Mouse (Mus musculus) MEL (cell line): Measurements from ENCODE around the gene Bcas3.
A peak's percentile ranks its signal among the peaks of the same experiment; 100 is the strongest.

Experiments used
- CHD2 ChIP-seq: IDR thresholded peaks from 2 replicates; pipeline ENCODE4 v1.6.1; 2011; ENCODE audit warnings: low read length, improper control_type of control experiment
- CTCF ChIP-seq, 3 experiments: IDR thresholded peaks in 2 of 3; conservative IDR thresholded peaks in 1 of 3; 2 replicates each; pipeline ENCODE4 v1.5.1; 2011 to 2012; ENCODE audit warnings: low read length in 3 of 3, low read depth in 2 of 3, mild to moderate bottlenecking in 2 of 3, improper control_type of control experiment in 1 of 3, inconsistent platforms in 1 of 3, mixed read lengths in 1 of 3, moderate library complexity in 1 of 3; ENCODE audit not compliant: control insufficient read depth in 1 of 3, insufficient read depth in 1 of 3, poor library complexity in 1 of 3, severe bottlenecking in 1 of 3
- EP300 ChIP-seq, 2 experiments: IDR thresholded peaks; 2 replicates each; pipeline ENCODE4 v1.6.1; 2011; ENCODE audit warnings: improper control_type of control experiment in 2 of 2, low read length in 2 of 2, low read depth in 1 of 2, mild to moderate bottlenecking in 1 of 2
- MEF2A ChIP-seq: IDR thresholded peaks from 2 replicates; pipeline ENCODE4 v1.6.1; 2014; ENCODE audit warnings: low read depth, mild to moderate bottlenecking, inconsistent platforms, low read length, improper control_type of control experiment; ENCODE audit not compliant: poor library complexity, insufficient replicate concordance, severe bottlenecking; ENCODE audit errors: extremely low read depth
- NELFE ChIP-seq: IDR thresholded peaks from 2 replicates; pipeline ENCODE4 v1.6.1; 2011; ENCODE audit warnings: low read depth, low read length, improper control_type of control experiment
- NRF1 ChIP-seq: IDR thresholded peaks from 2 replicates; pipeline ENCODE4 v1.6.1; 2014; ENCODE audit warnings: low read depth, mild to moderate bottlenecking, inconsistent platforms, low read length, improper control_type of control experiment, moderate library complexity; ENCODE audit not compliant: poor library complexity, insufficient read depth, severe bottlenecking
- POLR2A ChIP-seq, 2 experiments: IDR thresholded peaks; 2 replicates each; pipeline ENCODE4 v1.6.1; 2011 to 2012; ENCODE audit warnings: low read length in 2 of 2, mild to moderate bottlenecking in 2 of 2, control low read depth in 1 of 2, improper control_type of control experiment in 1 of 2, low read depth in 1 of 2, moderate library complexity in 1 of 2; ENCODE audit not compliant: control insufficient read depth in 1 of 2, insufficient read depth in 1 of 2, poor library complexity in 1 of 2
- RAD21 ChIP-seq: IDR thresholded peaks from 2 replicates; pipeline ENCODE4 v1.6.1; 2011; ENCODE audit warnings: mild to moderate bottlenecking, low read depth, low read length, improper control_type of control experiment
- TBP ChIP-seq: IDR thresholded peaks from 2 replicates; pipeline ENCODE4 v1.8.0; 2011; ENCODE audit warnings: low read depth, low read length, improper control_type of control experiment
- UBTF ChIP-seq: IDR thresholded peaks from 2 replicates; pipeline ENCODE4 v1.6.1; 2012; ENCODE audit warnings: low read depth, mild to moderate bottlenecking, inconsistent platforms, low read length, improper control_type of control experiment, moderate library complexity, borderline replicate concordance; ENCODE audit not compliant: insufficient read depth

- peak; percentile 94 for TF ChIP-seq UBTF
- no peak for TF ChIP-seq CHD2
- TF ChIP-seq CTCF (IDR thresholded peaks at IDR 0.05 in 2 of 3, conservative IDR thresholded peaks at IDR 0.05 in 1 of 3; ENCODE audit: control insufficient read depth in 1 of 3, insufficient read depth in 1 of 3, low read depth in 2 of 3, low read length in 3 of 3, poor library complexity in 1 of 3, severe bottlenecking in 1 of 3) = peak; percentile 66 to 96 (median 94)
- TF ChIP-seq EP300 (IDR thresholded peaks at IDR 0.05; ENCODE audit: low read depth in 1 of 2, low read length in 2 of 2) = no peak
- no peak for TF ChIP-seq POLR2A (IDR thresholded peaks at IDR 0.05; ENCODE audit: control insufficient read depth in 1 of 2, insufficient read depth in 1 of 2, low read depth in 1 of 2, low read length in 2 of 2, poor library complexity in 1 of 2)
- TF ChIP-seq NELFE = no peak; the same call in none of the 2 replicates
- TF ChIP-seq MEF2A = no peak
- TF ChIP-seq TBP = no peak
- no peak for TF ChIP-seq NRF1
- peak; percentile 55 for TF ChIP-seq RAD21
These were observed 490.4 kb downstream of the Bcas3 start for GRCm38 (mm10) chr11:85843347-85843692.
